Mouse (Mus musculus): Measurements from ENCODE around the gene Tcf7l1.

Gene Tcf7l1

GRCm38 (mm10) chr6:72619734-72620532, 169.1 kb downstream of the Tcf7l1 start:
- DNase-seq = no peak

GRCm38 (mm10) chr6:72616643-72617288, 172.3 kb downstream of the Tcf7l1 start, which contains the start of gene Tgoln1:
TSS of gene Tgoln1 (minus strand) at chr6:72617000.
- peak; percentile 95 for DNase-seq

GRCm38 (mm10) chr6:72615561-72616375, 173.3 kb downstream of the Tcf7l1 start:
- DNase-seq = peak; percentile 42

- no peak for DNase-seq
Measured at GRCm38 (mm10) chr6:72615151-72615550, 173.9 kb downstream of the Tcf7l1 start.

GRCm38 (mm10) chr6:72610261-72610660, 178.8 kb downstream of the Tcf7l1 start:
- no peak for DNase-seq

GRCm38 (mm10) chr6:72608662-72609184, 180.3 kb downstream of the Tcf7l1 start:
- DNase-seq = no peak

GRCm38 (mm10) chr6:72607676-72608075, 181.4 kb downstream of the Tcf7l1 start:
- no peak for DNase-seq

- no peak for DNase-seq
Measured at GRCm38 (mm10) chr6:72607060-72607459, 182.0 kb downstream of the Tcf7l1 start.

GRCm38 (mm10) chr6:72604066-72604465, 185.0 kb downstream of the Tcf7l1 start:
- DNase-seq = no peak

- DNase-seq = peak; percentile 67
Measured at GRCm38 (mm10) chr6:72601732-72602131, 187.3 kb downstream of the Tcf7l1 start.

- no peak for DNase-seq
Measured at GRCm38 (mm10) chr6:72600771-72601170, 188.3 kb downstream of the Tcf7l1 start.

GRCm38 (mm10) chr6:72600216-72600615, 188.8 kb downstream of the Tcf7l1 start:
- DNase-seq = no peak

- peak; percentile 76 for DNase-seq
Measured at GRCm38 (mm10) chr6:72598791-72599557, 190.1 kb downstream of the Tcf7l1 start.

- peak; percentile 93 for DNase-seq
Measured at GRCm38 (mm10) chr6:72597956-72598753, 190.9 kb downstream of the Tcf7l1 start, which contains the start of the genes Elmod3 and Retsat. TSS of gene Elmod3 (minus strand) at chr6:72598413. TSS of gene Retsat (plus strand) at chr6:72598475.

GRCm38 (mm10) chr6:72597083-72597874, 191.8 kb downstream of the Tcf7l1 start:
- DNase-seq = peak; percentile 43

- no peak for DNase-seq
Measured at GRCm38 (mm10) chr6:72593914-72594313, 195.1 kb downstream of the Tcf7l1 start.

GRCm38 (mm10) chr6:72593011-72593803, 195.8 kb downstream of the Tcf7l1 start:
- peak; percentile 36 for DNase-seq

- DNase-seq = no peak
Measured at GRCm38 (mm10) chr6:72590111-72590510, 198.9 kb downstream of the Tcf7l1 start.

- DNase-seq = no peak
Measured at GRCm38 (mm10) chr6:72588307-72588706, 200.7 kb downstream of the Tcf7l1 start.

All from cerebellum, adult 9-11 months (tissue).